Mouse (Mus musculus) erythroblast, embryonic 14.5 days (primary cell): ENCODE data around the gene Timm9.

Experiments used
- GATA1 ChIP-seq: IDR thresholded peaks from 2 replicates; pipeline ENCODE4 v1.6.1; 2012; ENCODE audit warnings: low read length, inconsistent platforms, mixed read lengths
- TAL1 ChIP-seq: IDR thresholded peaks from 3 replicates; pipeline ENCODE4 v1.6.1; 2012; ENCODE audit warnings: low read length, inconsistent platforms, mixed read lengths

- TF ChIP-seq GATA1, result no peak
- TF ChIP-seq TAL1, result no peak
These were observed 2.9 kb upstream of the Timm9 start for GRCm38 (mm10) chr12:71139258-71139828.
